Mouse (Mus musculus): ENCODE measurements around the gene Lrrc45.
"Not testable (repeated sequence)": the region's sequence is repeated elsewhere in the genome, so short reads cannot be mapped to it uniquely, and the experiment has no call there.

Lrrc45 gene

GRCm38 (mm10) chr11:120767023-120767422 lies 53.3 kb downstream of the Lrrc45 start:
- DNase-seq (ENCODE audit: low read depth): not testable (repeated sequence)

DNA sequence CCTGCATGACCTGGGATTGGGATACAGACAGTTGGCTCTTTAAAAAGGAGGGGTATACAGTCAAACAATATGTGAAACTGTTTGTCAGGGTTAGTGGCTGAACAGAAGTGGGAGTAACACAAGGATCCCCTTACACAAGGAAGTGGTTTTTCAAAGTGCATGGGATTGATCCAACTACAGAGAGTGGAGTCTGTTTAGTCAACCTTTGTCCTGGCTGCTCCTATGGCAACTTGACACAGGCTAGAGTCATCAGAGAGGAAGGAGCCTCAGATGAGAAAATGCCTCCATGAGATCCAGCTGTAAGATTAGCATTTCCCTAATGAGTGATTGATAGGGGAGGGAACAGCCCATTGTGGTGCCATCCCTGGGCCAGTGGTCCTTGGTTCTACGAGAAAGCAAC lies 54.5 kb downstream of the Lrrc45 start:
- no peak for DNase-seq (ENCODE audit: low read depth)

Data from naive thymus-derived CD4-positive, alpha-beta T cell, adult 2 months (primary cell).